8 mouse cellular contexts compared by ENCODE assay signal in genomic region chr3:115713417-115714048, GRCm38 (mm10). TPM values are rescaled to one million over a fixed set of nuclear protein-coding genes. Genes with fewer than 3 reads are reported as not detected.
DNase-seq lines count a peak whose midpoint lies in the region; ATAC-seq and TF ChIP-seq lines count a peak whose summit lies in the region.

No protein-coding gene starts in this region.

- H3K4me2 ChIP-seq in lung, embryonic 14.5 days, result peak overlapping the region; percentile 82
- peak overlapping the region; percentile 81 for H3K4me2 ChIP-seq in stomach, embryonic 14.5 days (replicated peaks; ENCODE audit: low read depth, low read length)

- H3K27ac ChIP-seq in brown adipose tissue, adult 24 weeks (replicated peaks; ENCODE audit: low read depth, low read length), result peak overlapping the region; percentile 100
- peak overlapping the region; percentile 69; the same call in 1 of the 2 replicates for H3K27ac ChIP-seq in lung, embryonic 14.5 days (ENCODE audit: low read depth)
- H3K27ac ChIP-seq in stomach, embryonic 14.5 days (ENCODE audit: low read length), result peak overlapping the region; percentile 30; the same call in 1 of the 2 replicates

- WGBS in lung, embryonic 14.5 days, result 20% methylated on average over 22 of the region's 22 CpGs
- WGBS in stomach, embryonic 14.5 days, result 18% methylated on average over 22 of the region's 22 CpGs

- H3K36me3 ChIP-seq in lung, embryonic 14.5 days (ENCODE audit: insufficient read depth), result no peaks in the 10 kb centered on the region; the same call in 1 of the 2 replicates
- no peaks in the 10 kb centered on the region for H3K36me3 ChIP-seq in stomach, embryonic 14.5 days (ENCODE audit: control insufficient read depth, insufficient read depth, low read length)

- peak; percentile 57 for DNase-seq in CD4-positive, CD25-positive, alpha-beta regulatory T cell, adult 2 months (ENCODE audit: low read depth, low spot score)
- DNase-seq in heart, postnatal 4 days, result peak; percentile 37
- peak; percentile 29 for DNase-seq in lung, embryonic 14.5 days
- no peak for DNase-seq in gastrocnemius, postnatal 4 days (ENCODE audit: low spot score in 2 of 2)
- DNase-seq in yolk sac, embryonic 10.5 days (ENCODE audit: low spot score), result no peak

- H3K9ac ChIP-seq in lung, embryonic 14.5 days, result peak overlapping the region; percentile 74
- peak overlapping the region; percentile 47; the same call in 1 of the 2 replicates for H3K9ac ChIP-seq in stomach, embryonic 14.5 days (replicated peaks; ENCODE audit: low read depth, low read length)

- TF ChIP-seq CTCF in lung, embryonic 14.5 days (IDR thresholded peaks at IDR 0.05; ENCODE audit: low read depth), result no peak

- peaks cover 3% of the 10 kb centered on the region; the same call in 1 of the 2 replicates for H3K4me1 ChIP-seq in brown adipose tissue, adult 24 weeks (ENCODE audit: control insufficient read depth, insufficient read depth, insufficient read length, low read length)
- no peaks in the 10 kb centered on the region for H3K4me1 ChIP-seq in lung, embryonic 14.5 days (ENCODE audit: insufficient read depth)
- H3K4me1 ChIP-seq in stomach, embryonic 14.5 days (ENCODE audit: control insufficient read depth, insufficient read depth, low read length), result 0 out of 2 replicates have a peak, but pooled peaks cover 3% of the 10 kb centered on the region

- no peak for ATAC-seq in CD4-positive, CD25-positive, alpha-beta regulatory T cell, adult 4 months
- ATAC-seq in lung, embryonic 14.5 days (ENCODE audit: insufficient read depth), result no peak
- ATAC-seq in stomach, embryonic 14.5 days (ENCODE audit: insufficient number of reproducible peaks, insufficient read depth, low FRiP score, low read depth), result no peak

- H3K4me3 ChIP-seq in brown adipose tissue, adult 24 weeks (ENCODE audit: insufficient read depth, low read depth, low read length), result peak overlapping the region; percentile 95
- peak overlapping the region; percentile 53 for H3K4me3 ChIP-seq in lung, embryonic 14.5 days (ENCODE audit: low read depth, low read length)
- H3K4me3 ChIP-seq in stomach, embryonic 14.5 days (ENCODE audit: low read depth, low read length), result peak overlapping the region; percentile 58

- H3K27me3 ChIP-seq in lung, embryonic 14.5 days (ENCODE audit: insufficient read depth, low read length), result no peaks in the 10 kb centered on the region
- no peaks in the 10 kb centered on the region for H3K27me3 ChIP-seq in stomach, embryonic 14.5 days (ENCODE audit: control insufficient read depth, insufficient read depth, low read length)

- H3K9me3 ChIP-seq in lung, embryonic 14.5 days (ENCODE audit: low read depth, low read length), result no peaks in the 10 kb centered on the region
- H3K9me3 ChIP-seq in stomach, embryonic 14.5 days (ENCODE audit: control insufficient read depth, low read depth, low read length), result no peaks in the 10 kb centered on the region

RNA-seq across cellular contexts. Expression of gene S1pr1, which starts 1.3 kb away (rescaled TPM):
- polyA plus RNA-seq in CD4-positive, CD25-positive, alpha-beta regulatory T cell, adult 4 months (2017; shearing (Covaris generic)), result 100 to 1,000 TPM; 195 to 238 TPM
- 23.1 and 29.4 TPM in 2 replicates for polyA plus RNA-seq in brown adipose tissue, adult 24 weeks (2012; ENCODE audit: insufficient read depth, insufficient read length, missing spikeins)
- 100 to 1,000 TPM; 103 to 111 TPM for total RNA-seq in heart, postnatal 4 days (2021)
- 20.5 and 21.2 TPM in 2 replicates for polyA plus RNA-seq in lung, embryonic 14.5 days (2014; fragmentation: Nextera tagmentation; extraction: Ambion mirVana)
- polyA plus RNA-seq in stomach, embryonic 14.5 days (2014; fragmentation: Nextera tagmentation; extraction: Ambion mirVana), result 17.6 and 18.3 TPM in 2 replicates
- 10 to 100 TPM; 25.4 to 26.6 TPM for total RNA-seq in gastrocnemius, postnatal 4 days (2021)

Comparison
In these comparisons a context has a peak if more than half of its experiments do, and no peak if none do; other contexts are left out.
1. DNase-seq: peak in CD4-positive, CD25-positive, alpha-beta regulatory T cell, adult 2 months (single experiment), heart, postnatal 4 days (single experiment) and lung, embryonic 14.5 days (single experiment); none in gastrocnemius, postnatal 4 days (0 of 2) and yolk sac, embryonic 10.5 days (single experiment).
2. H3K27ac ChIP-seq: peak in every context shown above with its lines; median percentile 100 in brown adipose tissue, adult 24 weeks; 69 in lung, embryonic 14.5 days; 30 in stomach, embryonic 14.5 days.
3. Peak in every context shown above with its lines, with median percentiles within 50 percentile points of each other: H3K4me3 ChIP-seq.